Mouse (Mus musculus) ES-Bruce4 (cell line): ENCODE measurements around the gene Fibcd1.

ENCODE experiments used
- CTCF ChIP-seq: IDR thresholded peaks from one replicate; pipeline ENCODE4 v1.8.1; 2011; ENCODE audit warnings: low read depth, low read length
- EP300 ChIP-seq: IDR thresholded peaks from 2 replicates; pipeline ENCODE4 v1.6.1; 2011; ENCODE audit warnings: low read depth, low read length; ENCODE audit not compliant: insufficient read depth
- POLR2A ChIP-seq: IDR thresholded peaks from one replicate; pipeline ENCODE4 v1.8.1; 2011; ENCODE audit warnings: low read length; ENCODE audit not compliant: insufficient read depth

- TF ChIP-seq CTCF (no peak), POLR2A (no peak), EP300 (no peak)
Measured at GRCm38 (mm10) chr2:31836091-31836490, 9.7 kb downstream of the Fibcd1 start.
